Mouse (Mus musculus) neural tube, embryonic 13.5 days (tissue): ENCODE data around the gene Kcnn4. TPM values are rescaled to one million over a fixed set of nuclear protein-coding genes. Genes with fewer than 3 reads are reported as not detected.
"Not testable (repeated sequence)": the region's sequence is repeated elsewhere in the genome, so short reads cannot be mapped to it uniquely, and the experiment has no call there.

Experiments
- ATAC-seq: fragments of 200-750 bp; cut with Nextera tagmentation; 2 replicates; pipeline ENCODE4 v1.8.0; 2017; ENCODE audit warnings: low read depth, mild to moderate bottlenecking, moderate TSS enrichment, moderate library complexity
- H3K27ac ChIP-seq: fragments of 300-500 bp; sonication (generic); replicated peaks from 2 replicates; pipeline ENCODE4 v1.5.1; 2015; ENCODE audit warnings: moderate library complexity, mild to moderate bottlenecking, inconsistent platforms
- H3K27me3 ChIP-seq: fragments of 300-500 bp; sonication (generic); 2 replicates; pipeline ENCODE4 v1.6.1; 2015; ENCODE audit warnings: mild to moderate bottlenecking, inconsistent platforms
- H3K36me3 ChIP-seq: fragments of 300-500 bp; sonication (generic); 2 replicates; pipeline ENCODE4 v1.6.1; 2015; ENCODE audit warnings: mild to moderate bottlenecking, inconsistent platforms
- H3K4me1 ChIP-seq: fragments of 300-500 bp; sonication (generic); replicated peaks from 2 replicates; pipeline ENCODE4 v1.6.1; 2015; ENCODE audit warnings: inconsistent platforms
- H3K4me2 ChIP-seq: fragments of 300-500 bp; sonication (generic); 2 replicates; pipeline ENCODE4 v1.6.1; 2015; ENCODE audit warnings: inconsistent platforms, mild to moderate bottlenecking, moderate library complexity
- H3K4me3 ChIP-seq: fragments of 300-500 bp; sonication (generic); 2 replicates; pipeline ENCODE4 v1.5.1; 2015; ENCODE audit warnings: mild to moderate bottlenecking, inconsistent platforms
- H3K9ac ChIP-seq: fragments of 300-500 bp; sonication (generic); 2 replicates; pipeline ENCODE4 v1.6.1; 2015; ENCODE audit warnings: moderate library complexity, mild to moderate bottlenecking, inconsistent platforms
- H3K9me3 ChIP-seq: fragments of 300-500 bp; sonication (generic); 2 replicates; pipeline ENCODE4 v1.6.1; 2016; ENCODE audit warnings: inconsistent platforms
- whole genome bisulfite sequencing: fragments of 180-500 bp; shearing (Covaris S2); methylation state at CpG from one replicate; pipeline ENCODE4 v1.1.7; 2015; 5-methylcytosine and 5-hydroxymethylcytosine counted together
- polyA plus RNA-seq: library from polyadenylated mRNA; unstranded; fragments of >200 nt; fragmentation: Nextera tagmentation; extraction: Ambion mirVana; gene quantifications from 2 replicates; pipeline ENCODE4 v1.2.1, GENCODE M21; 2015

Kcnn4 gene
- polyA plus RNA-seq, 1 experiment from 2014 or later, result 2.2 TPM

- Histone ChIP-seq H3K4me3 (no peak overlapping the region), H3K27me3 (no peaks in the 10 kb centered on the region), H3K36me3 (peaks cover 14% of the 10 kb centered on the region), H3K27ac (no peak overlapping the region), H3K9ac (no peak overlapping the region), H3K4me1 (peaks cover 23% of the 10 kb centered on the region), H3K9me3 (no peaks in the 10 kb centered on the region), H3K4me2 (no peak overlapping the region)
- WGBS, result 95% methylated on average over 8 of the region's 8 CpGs
- ATAC-seq, result no peak
Observed at GRCm38 (mm10) chr7:24398364-24398913, 28.4 kb downstream of the Kcnn4 start.

- Histone ChIP-seq H3K4me2 (peak within 1 kb of the TSS; percentile 66), H3K36me3 (peaks cover 23% of the 10 kb centered on the region), H3K27me3 (no peaks in the 10 kb centered on the region), H3K27ac (peak within 1 kb of the TSS; percentile 96), H3K9ac (peak within 1 kb of the TSS; percentile 71), H3K9me3 (no peaks in the 10 kb centered on the region), H3K4me1 (peaks cover 23% of the 10 kb centered on the region), H3K4me3 (peak within 1 kb of the TSS; percentile 49)
- 2% methylated on average over 66 of the region's 66 CpGs for WGBS
- ATAC-seq, result peak; percentile 96
Observed at GRCm38 (mm10) chr7:24399256-24400081, 29.4 kb downstream of the Kcnn4 start, which contains the start of gene Smg9. Gene Smg9 (plus strand): TSS chr7:24399619.

- Histone ChIP-seq H3K27ac (peak overlapping the region; percentile 96), H3K36me3 (peaks cover 29% of the 10 kb centered on the region), H3K9ac (peak overlapping the region; percentile 71), H3K27me3 (no peaks in the 10 kb centered on the region), H3K4me1 (peaks cover 23% of the 10 kb centered on the region), H3K4me3 (peak overlapping the region; percentile 49), H3K4me2 (peak overlapping the region; percentile 66), H3K9me3 (no peaks in the 10 kb centered on the region)
- no peak for ATAC-seq
- 16% methylated on average over 3 of the region's 3 CpGs for WGBS
Observed at GRCm38 (mm10) chr7:24400082-24400452, 30.0 kb downstream of the Kcnn4 start.

- 94% methylated on average over 4 of the region's 4 CpGs for WGBS
- not testable (repeated sequence) for H3K9ac ChIP-seq, H3K27me3 ChIP-seq, ATAC-seq, H3K9me3 ChIP-seq, H3K27ac ChIP-seq
- Histone ChIP-seq H3K4me2 (peak overlapping the region; percentile 66), H3K4me1 (peaks cover 23% of the 10 kb centered on the region), H3K4me3 (peak overlapping the region; percentile 49), H3K36me3 (peaks cover 33% of the 10 kb centered on the region)
Observed at GRCm38 (mm10) chr7:24400489-24400888, 30.4 kb downstream of the Kcnn4 start.

- Histone ChIP-seq H3K4me3 (no peak overlapping the region), H3K9ac (no peak overlapping the region), H3K9me3 (no peaks in the 10 kb centered on the region), H3K36me3 (peaks cover 48% of the 10 kb centered on the region), H3K4me1 (peaks cover 32% of the 10 kb centered on the region), H3K4me2 (no peak overlapping the region), H3K27me3 (no peaks in the 10 kb centered on the region), H3K27ac (no peak overlapping the region)
- ATAC-seq, result no peak
- 98% methylated on average over 9 of the region's 9 CpGs for WGBS
Observed at GRCm38 (mm10) chr7:24402851-24403250, 32.8 kb downstream of the Kcnn4 start.

GRCm38 (mm10) chr7:24405649-24406048 is 35.6 kb downstream of the Kcnn4 start:
- H3K27me3 ChIP-seq, result no peaks in the 10 kb centered on the region
- H3K4me3 ChIP-seq, result no peak overlapping the region
- no peak for ATAC-seq
- H3K9me3 ChIP-seq, result no peaks in the 10 kb centered on the region
- WGBS, result 90% methylated on average over 13 of the region's 13 CpGs
- H3K36me3 ChIP-seq, result peaks cover 58% of the 10 kb centered on the region
- peaks cover 26% of the 10 kb centered on the region for H3K4me1 ChIP-seq
- H3K9ac ChIP-seq, result peak overlapping the region; percentile 13; the same call in 1 of the 2 replicates
- no peak overlapping the region for H3K27ac ChIP-seq
- H3K4me2 ChIP-seq, result no peak overlapping the region

- H3K4me1 ChIP-seq, result peaks cover 15% of the 10 kb centered on the region; the same call in 1 of the 2 replicates
- peak; percentile 29; the same call in 1 of the 2 replicates for ATAC-seq
- H3K4me2 ChIP-seq, result no peak overlapping the region
- H3K4me3 ChIP-seq, result no peak overlapping the region
- H3K9me3 ChIP-seq, result no peaks in the 10 kb centered on the region
- 44% methylated on average over 5 of the region's 5 CpGs for WGBS
- peak overlapping the region; percentile 18; the same call in 1 of the 2 replicates for H3K27ac ChIP-seq
- peak overlapping the region; percentile 13; the same call in 1 of the 2 replicates for H3K9ac ChIP-seq
- no peaks in the 10 kb centered on the region for H3K27me3 ChIP-seq
- H3K36me3 ChIP-seq, result peaks cover 61% of the 10 kb centered on the region
Observed at GRCm38 (mm10) chr7:24406528-24407344, 36.7 kb downstream of the Kcnn4 start.

- no peak overlapping the region for H3K9ac ChIP-seq
- no peaks in the 10 kb centered on the region for H3K9me3 ChIP-seq
- H3K4me3 ChIP-seq, result no peak overlapping the region
- no peak overlapping the region for H3K4me2 ChIP-seq
- no peak overlapping the region for H3K27ac ChIP-seq
- 90% methylated on average over 9 of the region's 9 CpGs for WGBS
- peaks cover 9% of the 10 kb centered on the region; the same call in 1 of the 2 replicates for H3K4me1 ChIP-seq
- no peaks in the 10 kb centered on the region for H3K27me3 ChIP-seq
- ATAC-seq, result no peak
- H3K36me3 ChIP-seq, result peaks cover 60% of the 10 kb centered on the region
Observed at GRCm38 (mm10) chr7:24408186-24408585, 38.1 kb downstream of the Kcnn4 start.

GRCm38 (mm10) chr7:24410123-24410522 is 40.1 kb downstream of the Kcnn4 start:
- no peak for ATAC-seq
- WGBS, result 90% methylated on average over 6 of the region's 6 CpGs
- H3K9ac ChIP-seq, result no peak overlapping the region
- H3K27me3 ChIP-seq, result no peaks in the 10 kb centered on the region
- peaks cover 45% of the 10 kb centered on the region for H3K36me3 ChIP-seq
- H3K4me1 ChIP-seq, result peaks cover 9% of the 10 kb centered on the region; the same call in 1 of the 2 replicates
- no peaks in the 10 kb centered on the region for H3K9me3 ChIP-seq
- no peak overlapping the region for H3K27ac ChIP-seq
- no peak overlapping the region for H3K4me3 ChIP-seq
- H3K4me2 ChIP-seq, result no peak overlapping the region

GRCm38 (mm10) chr7:24410831-24411230 is 40.8 kb downstream of the Kcnn4 start:
- 96% methylated on average over 3 of the region's 3 CpGs for WGBS
- no peaks in the 10 kb centered on the region for H3K9me3 ChIP-seq
- no peak overlapping the region for H3K9ac ChIP-seq
- H3K27me3 ChIP-seq, result no peaks in the 10 kb centered on the region
- no peak overlapping the region for H3K27ac ChIP-seq
- peaks cover 9% of the 10 kb centered on the region; the same call in 1 of the 2 replicates for H3K4me1 ChIP-seq
- ATAC-seq, result no peak
- no peak overlapping the region for H3K4me2 ChIP-seq
- H3K4me3 ChIP-seq, result no peak overlapping the region
- peaks cover 43% of the 10 kb centered on the region for H3K36me3 ChIP-seq

GRCm38 (mm10) chr7:24413630-24414029 is 43.6 kb downstream of the Kcnn4 start:
- Histone ChIP-seq H3K4me3 (no peak overlapping the region), H3K27ac (no peak overlapping the region), H3K27me3 (no peaks in the 10 kb centered on the region), H3K36me3 (peaks cover 41% of the 10 kb centered on the region), H3K9ac (no peak overlapping the region), H3K9me3 (no peaks in the 10 kb centered on the region), H3K4me2 (no peak overlapping the region), H3K4me1 (no peaks in the 10 kb centered on the region)
- WGBS, result 92% methylated on average over 3 of the region's 3 CpGs
- ATAC-seq, result no peak

GRCm38 (mm10) chr7:24415261-24415660 is 45.2 kb downstream of the Kcnn4 start:
- 88% methylated on average over 7 of the region's 7 CpGs for WGBS

More at GRCm38 (mm10) chr7:24415261-24415660, 45.2 kb downstream of the Kcnn4 start:
- Histone ChIP-seq H3K9ac (no peak overlapping the region), H3K27me3 (no peaks in the 10 kb centered on the region), H3K4me1 (peaks cover 11% of the 10 kb centered on the region), H3K4me2 (no peak overlapping the region), H3K4me3 (no peak overlapping the region), H3K9me3 (no peaks in the 10 kb centered on the region), H3K36me3 (peaks cover 35% of the 10 kb centered on the region), H3K27ac (no peak overlapping the region)
- ATAC-seq, result no peak
